Mouse (Mus musculus) megakaryocyte, embryonic 14.5 days (primary cell): ENCODE data around the gene Dlx1. TPM values are rescaled to one million over a fixed set of nuclear protein-coding genes. Genes with fewer than 3 reads are reported as not detected.

Experiments used
- H3K27me3 ChIP-seq: replicated peaks from 2 replicates; pipeline ENCODE3; 2012; ENCODE audit warnings: inconsistent platforms
- H3K36me3 ChIP-seq: replicated peaks from 2 replicates; pipeline ENCODE3; 2012; ENCODE audit warnings: low read length, inconsistent platforms, mixed read lengths
- H3K4me1 ChIP-seq: 2 replicates; pipeline ENCODE4 v1.6.1; 2012; ENCODE audit warnings: inconsistent platforms
- H3K4me3 ChIP-seq: replicated peaks from 2 replicates; pipeline ENCODE3; 2012; ENCODE audit warnings: moderate library complexity, mild to moderate bottlenecking, inconsistent platforms
- H3K9me3 ChIP-seq: 2 replicates; pipeline ENCODE4 v1.6.1; 2012; ENCODE audit warnings: inconsistent platforms
- FLI1 ChIP-seq: IDR thresholded peaks from 2 replicates; pipeline ENCODE4 v1.6.1; 2012; ENCODE audit warnings: low read length, inconsistent platforms, mixed read lengths
- GATA1 ChIP-seq: IDR thresholded peaks from 3 replicates; pipeline ENCODE4 v1.6.1; 2012; ENCODE audit warnings: mixed read lengths, low read length, inconsistent platforms, borderline replicate concordance
- polyA plus RNA-seq: library from polyadenylated mRNA; stranded (reverse); fragments of >175 nt; gene quantifications from 2 replicates; pipeline ENCODE4 v1.2.3, GENCODE M21; 2012; ENCODE audit warnings: low replicate concordance; ENCODE audit not compliant: insufficient read depth

Dlx1 gene
- polyA plus RNA-seq, 1 experiment = 0.31 TPM

DNA sequence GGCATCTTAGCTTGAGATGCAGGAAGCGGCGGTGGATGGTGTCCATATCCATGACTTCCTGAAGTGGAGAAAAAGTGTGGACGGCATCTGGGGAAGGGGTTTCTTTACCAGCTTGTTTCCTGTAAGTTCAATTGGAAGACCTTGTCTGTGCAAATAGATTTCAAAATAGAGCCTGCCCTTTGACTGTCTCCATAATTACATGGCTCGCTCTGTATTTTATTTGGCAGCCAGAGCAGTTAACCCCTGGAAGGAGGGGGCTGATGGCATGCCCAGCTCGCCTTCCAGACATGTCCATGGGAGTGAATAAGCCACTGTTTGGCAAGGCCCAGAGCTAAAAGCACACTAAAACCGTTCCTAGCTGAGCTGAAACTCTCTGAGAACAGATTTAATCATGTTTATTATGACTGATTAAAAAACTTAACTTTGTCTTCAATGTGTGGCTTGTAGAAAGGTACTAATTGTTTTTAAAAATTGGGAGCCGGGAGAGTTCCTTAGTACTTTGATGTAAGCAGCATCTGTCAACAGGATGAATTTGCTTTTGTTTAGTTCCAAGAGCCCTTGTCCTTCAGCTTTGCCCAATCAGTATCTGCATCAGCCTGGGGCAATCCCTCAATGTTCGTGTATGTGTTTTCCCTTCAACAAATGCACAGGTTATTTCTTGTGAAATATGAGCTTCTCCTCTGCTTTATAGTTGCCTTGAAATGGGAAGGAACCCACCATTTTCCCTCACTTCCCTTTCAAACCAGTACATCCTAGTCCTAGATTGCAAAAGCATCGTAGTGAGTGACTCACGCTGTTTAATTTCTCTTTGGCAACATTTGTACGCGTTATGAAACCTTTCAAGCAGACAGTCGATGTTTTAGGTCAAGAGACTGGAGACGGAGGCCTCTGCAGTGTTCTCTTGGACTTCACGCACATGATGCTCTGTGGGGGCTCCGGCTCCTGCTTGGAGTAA is 28.4 kb upstream of the Dlx1 start:
- Histone ChIP-seq H3K36me3 (no peaks in the 10 kb centered on the region), H3K4me1 (no peaks in the 10 kb centered on the region), H3K9me3 (no peaks in the 10 kb centered on the region), H3K4me3 (no peak overlapping the region), H3K27me3 (no peaks in the 10 kb centered on the region)
- TF ChIP-seq FLI1 (no peak), GATA1 (no peak)

DNA sequence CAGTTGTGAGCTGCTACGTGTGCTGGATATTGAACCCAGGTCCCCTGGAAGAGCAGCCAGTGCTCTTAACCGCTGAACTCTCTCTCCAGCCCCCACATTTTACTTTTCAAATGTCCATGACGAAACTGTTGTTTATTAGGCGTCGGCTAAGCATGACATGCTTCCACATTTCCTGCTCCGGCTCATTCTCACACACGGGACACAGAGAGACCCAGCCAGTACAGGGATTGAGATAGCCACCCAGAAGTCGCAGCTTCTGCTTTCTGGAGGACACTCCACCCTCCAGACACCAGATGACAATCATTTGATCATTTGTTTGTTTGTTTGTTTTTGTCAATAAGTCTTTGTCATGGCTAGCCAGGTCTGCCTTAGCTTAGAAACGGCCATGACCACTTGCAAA is 23.1 kb upstream of the Dlx1 start:
- no peaks in the 10 kb centered on the region for H3K4me1 ChIP-seq
- TF ChIP-seq FLI1 (no peak), GATA1 (no peak)
- H3K4me3 ChIP-seq = no peak overlapping the region
- no peaks in the 10 kb centered on the region for H3K9me3 ChIP-seq
- no peaks in the 10 kb centered on the region for H3K36me3 ChIP-seq
- H3K27me3 ChIP-seq = peaks cover 5% of the 10 kb centered on the region

DNA sequence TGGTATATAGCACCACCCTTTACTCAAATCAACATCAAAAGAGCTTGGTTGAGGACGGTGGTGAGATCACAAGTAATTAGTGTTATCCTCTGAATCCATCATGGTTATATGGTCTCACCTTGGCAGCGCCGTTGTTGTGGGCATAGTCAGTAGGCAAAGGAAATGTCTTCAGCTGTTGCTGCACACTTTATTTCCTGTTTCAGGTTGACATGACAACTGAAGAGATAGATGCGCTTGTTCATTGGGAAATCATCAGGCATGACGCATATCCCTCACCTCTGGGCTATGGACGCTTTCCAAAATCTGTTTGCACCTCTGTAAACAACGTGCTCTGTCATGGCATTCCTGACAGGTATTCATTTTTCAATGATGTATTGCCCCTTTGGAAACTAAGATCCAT is 16.7 kb upstream of the Dlx1 start:
- Histone ChIP-seq H3K4me1 (no peaks in the 10 kb centered on the region), H3K9me3 (no peaks in the 10 kb centered on the region), H3K4me3 (no peak overlapping the region), H3K36me3 (peaks cover 12% of the 10 kb centered on the region), H3K27me3 (peaks cover 3% of the 10 kb centered on the region)
- TF ChIP-seq FLI1 (no peak), GATA1 (no peak)

DNA sequence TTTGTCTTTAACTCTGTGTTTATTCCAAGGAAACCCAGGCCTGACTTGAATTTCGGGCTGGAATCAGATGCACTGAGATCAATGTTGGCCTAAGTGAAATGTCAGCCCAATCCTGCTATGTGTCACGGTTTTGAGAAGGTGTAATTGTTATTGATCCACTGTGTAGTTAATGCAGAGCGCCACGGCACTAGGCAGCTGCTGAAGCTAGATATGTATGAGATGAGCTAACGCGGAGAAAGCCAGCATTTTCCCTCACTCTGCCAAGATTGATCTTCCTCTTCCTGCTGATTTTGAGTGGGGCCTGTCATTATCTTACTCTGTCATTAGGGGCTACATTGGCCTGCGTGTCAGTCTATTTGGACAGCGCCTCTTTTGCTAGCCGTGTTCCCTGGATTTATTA is 15.6 kb upstream of the Dlx1 start:
- TF ChIP-seq GATA1 (no peak), FLI1 (no peak)
- no peak overlapping the region for H3K4me3 ChIP-seq
- no peaks in the 10 kb centered on the region for H3K9me3 ChIP-seq
- peaks cover 12% of the 10 kb centered on the region for H3K36me3 ChIP-seq
- peaks cover 3% of the 10 kb centered on the region for H3K27me3 ChIP-seq
- H3K4me1 ChIP-seq = no peaks in the 10 kb centered on the region

DNA sequence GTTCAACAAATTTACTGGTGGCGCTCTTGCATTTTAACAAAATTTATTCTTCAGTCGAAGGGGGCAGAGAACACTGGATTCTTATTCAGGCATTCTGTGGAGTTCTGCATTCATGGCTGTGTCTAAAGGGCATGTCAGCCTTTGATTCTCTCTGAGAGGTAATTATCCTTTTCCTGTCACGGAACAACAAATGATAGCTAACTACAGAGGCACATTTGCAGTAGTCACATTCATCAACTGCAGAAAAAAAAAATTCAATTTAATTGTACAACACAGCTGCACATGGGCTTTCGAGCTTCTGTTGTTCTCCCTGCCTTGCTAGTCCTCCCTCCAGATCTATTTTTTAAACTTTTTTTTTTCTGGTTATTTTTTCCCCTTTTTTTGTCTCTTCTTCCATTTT is 10.9 kb upstream of the Dlx1 start:
- H3K4me1 ChIP-seq = no peaks in the 10 kb centered on the region
- no peak for TF ChIP-seq GATA1
- no peaks in the 10 kb centered on the region for H3K9me3 ChIP-seq
- peaks cover 5% of the 10 kb centered on the region for H3K36me3 ChIP-seq
- no peak overlapping the region for H3K4me3 ChIP-seq
- peaks cover 15% of the 10 kb centered on the region for H3K27me3 ChIP-seq

DNA sequence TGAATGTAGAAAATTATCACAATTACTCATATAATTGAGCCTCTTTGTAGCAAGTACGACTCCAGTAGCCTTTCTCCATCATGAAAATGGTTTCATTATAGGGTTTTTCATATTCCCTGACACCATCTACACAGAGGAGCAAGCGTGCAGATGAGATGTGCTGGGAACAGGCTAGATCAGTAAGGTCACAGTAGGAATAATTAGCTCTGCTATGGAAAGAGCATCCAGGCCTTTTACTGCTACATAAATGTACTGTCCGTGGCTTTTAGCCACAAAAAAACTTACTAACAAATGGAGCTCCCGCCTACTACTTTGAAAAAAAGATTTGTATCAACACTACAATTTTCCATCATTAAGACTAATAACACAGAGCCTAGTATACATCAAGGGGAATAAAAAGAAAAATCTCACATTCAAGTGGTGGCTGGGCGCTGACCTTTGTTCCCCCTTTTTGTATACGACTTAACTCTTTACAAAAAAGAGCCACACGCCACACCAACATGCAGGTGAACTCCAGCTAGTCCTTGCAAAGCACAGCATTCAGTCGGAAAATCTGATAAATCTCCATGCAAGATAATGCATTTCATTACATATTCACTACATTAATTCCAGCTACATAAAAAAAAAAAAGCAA is 10.3 kb upstream of the Dlx1 start:
- H3K27me3 ChIP-seq = peaks cover 18% of the 10 kb centered on the region
- no peaks in the 10 kb centered on the region for H3K9me3 ChIP-seq
- no peak overlapping the region for H3K4me3 ChIP-seq
- H3K4me1 ChIP-seq = peaks cover under 1% of the 10 kb centered on the region
- TF ChIP-seq FLI1 (no peak), GATA1 (no peak)
- H3K36me3 ChIP-seq = no peaks in the 10 kb centered on the region

DNA sequence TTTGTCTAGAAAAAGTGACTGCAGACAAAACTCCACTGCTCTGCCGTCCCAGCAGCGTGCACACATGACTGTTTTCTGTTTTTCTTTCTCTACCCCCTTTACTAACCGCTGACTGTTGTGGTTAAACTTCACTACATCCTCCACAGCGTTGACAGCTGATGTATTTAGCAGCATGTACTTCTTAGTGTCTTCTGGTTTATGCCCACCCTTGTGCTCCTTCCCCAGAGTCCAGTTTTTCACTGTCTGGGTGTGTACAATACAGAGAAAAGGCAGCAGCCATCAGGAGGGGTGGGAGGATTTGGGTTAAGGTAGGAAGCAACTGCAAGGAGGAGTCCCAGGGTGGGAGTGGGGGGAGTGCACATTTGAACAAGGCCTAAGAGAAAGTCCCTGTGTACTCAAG is 5.0 kb upstream of the Dlx1 start:
- peaks cover 68% of the 10 kb centered on the region for H3K27me3 ChIP-seq

DNA sequence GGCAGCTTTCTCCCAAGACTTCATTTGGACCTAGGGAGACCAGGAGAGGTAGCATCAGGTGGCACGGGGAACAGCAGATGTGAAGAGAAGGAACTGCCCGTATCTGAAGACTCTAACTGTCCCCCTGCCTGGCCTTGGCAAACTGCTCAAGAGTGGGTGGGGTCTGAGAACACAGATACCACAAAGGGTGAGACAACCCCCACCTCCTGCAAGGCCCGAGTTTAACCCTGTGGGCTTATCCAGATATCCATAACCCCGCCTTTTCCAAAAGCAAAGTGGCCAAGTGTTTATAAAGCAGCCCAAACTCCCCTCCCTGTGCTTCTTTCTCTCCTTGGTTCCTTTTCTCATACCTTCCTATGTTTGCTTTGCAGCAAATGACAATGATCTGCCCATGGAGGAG is 4.5 kb upstream of the Dlx1 start:
- peaks cover 22% of the 10 kb centered on the region for H3K4me1 ChIP-seq
- H3K4me3 ChIP-seq = no peak overlapping the region
- peaks cover 2% of the 10 kb centered on the region; the same call in 1 of the 2 replicates for H3K9me3 ChIP-seq
- no peaks in the 10 kb centered on the region for H3K36me3 ChIP-seq
- TF ChIP-seq FLI1 (no peak), GATA1 (no peak)
- peaks cover 74% of the 10 kb centered on the region for H3K27me3 ChIP-seq

More for the DNA sequence above, 5.0 kb upstream of the Dlx1 start:
- no peak for TF ChIP-seq GATA1
- TF ChIP-seq FLI1 = no peak
- no peak overlapping the region for H3K4me3 ChIP-seq
- H3K9me3 ChIP-seq = peaks cover 2% of the 10 kb centered on the region; the same call in 1 of the 2 replicates
- no peaks in the 10 kb centered on the region for H3K36me3 ChIP-seq
- peaks cover 17% of the 10 kb centered on the region for H3K4me1 ChIP-seq

DNA sequence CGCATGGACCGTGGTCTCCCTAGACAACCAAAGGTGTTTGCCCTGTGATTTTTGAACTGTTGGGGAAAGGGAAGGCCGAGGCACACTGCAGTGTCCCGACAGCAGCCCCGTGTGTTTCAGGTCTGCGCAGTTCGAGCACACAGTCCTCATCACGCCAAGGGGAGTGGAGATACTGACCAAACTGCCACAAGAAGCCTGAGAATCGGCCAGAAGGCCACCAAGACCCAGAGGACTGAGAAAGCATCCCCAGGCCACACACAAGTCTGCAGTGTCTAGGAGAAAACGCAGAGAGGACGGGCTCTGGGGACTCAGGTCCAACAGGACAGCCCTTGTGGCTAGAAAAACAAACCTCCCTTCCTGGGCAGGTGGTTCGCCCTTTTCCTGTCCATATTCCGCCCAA is 3.1 kb upstream of the Dlx1 start:
- no peak overlapping the region for H3K4me3 ChIP-seq
- H3K27me3 ChIP-seq = peaks cover 86% of the 10 kb centered on the region
- TF ChIP-seq FLI1 = no peak
- TF ChIP-seq GATA1 = no peak
- H3K36me3 ChIP-seq = no peaks in the 10 kb centered on the region
- H3K4me1 ChIP-seq = peaks cover 36% of the 10 kb centered on the region
- H3K9me3 ChIP-seq = peaks cover 2% of the 10 kb centered on the region; the same call in 1 of the 2 replicates
